Mouse (Mus musculus): ENCODE data around the gene Tpd52l1. TPM values are rescaled to one million over a fixed set of nuclear protein-coding genes. Genes with fewer than 3 reads are reported as not detected.

The Tpd52l1 gene
- total RNA-seq, 2 experiments from 2014 or later: 12.9 to 19.1 TPM

Other genes starting within 250 kb of the Tpd52l1 start
- 10 to 100 TPM; 33.8 to 38.6 TPM for gene Hddc2, start 132.6 kb downstream of the Tpd52l1 start, total RNA-seq (2021)
- 10 to 100 TPM; 15.1 to 16.0 TPM for gene Rnf217, start 163.2 kb upstream of the Tpd52l1 start, total RNA-seq (2021)